Mouse (Mus musculus) cerebellum, adult 2 months (tissue): ENCODE data around the gene Nrxn1. TPM values are rescaled to one million over a fixed set of nuclear protein-coding genes. Genes with fewer than 3 reads are reported as not detected.

Source experiments
- DNase-seq, 2 experiments: peaks; one replicate each; pipeline ENCODE4 v3.0.0; 2021
- H3K27ac ChIP-seq: fragments of 200-500 bp; 2 replicates; pipeline ENCODE4 v1.5.1; 2012; ENCODE audit warnings: low read length, control low read depth, inconsistent platforms; ENCODE audit not compliant: insufficient read depth
- H3K27me3 ChIP-seq: fragments of 200-500 bp; 2 replicates; pipeline ENCODE4 v1.6.1; 2012; ENCODE audit warnings: inconsistent platforms, mild to moderate bottlenecking, low read length, moderate library complexity; ENCODE audit not compliant: control insufficient read depth, insufficient read depth
- H3K4me1 ChIP-seq: fragments of 200-500 bp; 2 replicates; pipeline ENCODE4 v1.6.1; 2011; ENCODE audit warnings: low read length; ENCODE audit not compliant: control insufficient read depth, insufficient read depth
- H3K4me3 ChIP-seq: fragments of 200-500 bp; replicated peaks from 2 replicates; pipeline ENCODE3; 2011; ENCODE audit warnings: mild to moderate bottlenecking, low read depth, low read length, control low read depth; ENCODE audit not compliant: insufficient read depth
- CTCF ChIP-seq: fragments of 200-500 bp; IDR thresholded peaks from 2 replicates; pipeline ENCODE4 v1.5.1; 2011; ENCODE audit warnings: low read depth, mild to moderate bottlenecking, control low read depth, low read length, moderate library complexity, borderline replicate concordance; ENCODE audit not compliant: insufficient read depth
- WGBS: fragments of 180-500 bp; shearing (Covaris S2); methylation state at CpG from one replicate; pipeline ENCODE4 v1.1.7; 2018; 5-methylcytosine and 5-hydroxymethylcytosine counted together
- polyA plus RNA-seq: library from polyadenylated mRNA; depleted of rRNA; stranded (reverse); fragments of >200 nt; gene quantifications from 2 replicates; pipeline ENCODE4 v1.2.3, GENCODE M21; 2012

Nrxn1 gene
- polyA plus RNA-seq, 1 experiment = 143 TPM

GRCm38 (mm10) chr17:89990651-89991050 is 1102.2 kb downstream of the Nrxn1 start:
- DNase-seq = no peak
- 89% methylated on average over 4 of the region's 4 CpGs for WGBS
- TF ChIP-seq CTCF = no peak
- no peaks in the 10 kb centered on the region for H3K4me1 ChIP-seq
- H3K4me3 ChIP-seq = no peak overlapping the region
- H3K27me3 ChIP-seq = no peaks in the 10 kb centered on the region
- no peak overlapping the region for H3K27ac ChIP-seq
